Comparison of ENCODE assay signal across 9 mouse cellular contexts in genomic region chr4:49059021-49059401, GRCm38 (mm10). TPM values are rescaled to one million over a fixed set of nuclear protein-coding genes. Genes with fewer than 3 reads are reported as not detected.
DNase-seq lines count a peak whose midpoint lies in the region; ATAC-seq and TF ChIP-seq lines count a peak whose summit lies in the region.
"Had no signal": no experiment of that assay in that cellular context is flagged by ENCODE, and none has a peak within 500 bp of the region (broad histone marks: within the 10 kb centered on the region; RNA-seq: fewer than 3 reads in every experiment).

Plppr1 (plus strand) TSS chr4:49059273.

- peak within 1 kb of the TSS; percentile 69 for H3K9ac ChIP-seq in heart, embryonic 11.5 days (ENCODE audit: low read depth, low read length)
- H3K9ac ChIP-seq in liver, embryonic 14.5 days (replicated peaks), result no peak within 1 kb of the TSS

- WGBS in heart, embryonic 11.5 days (ENCODE audit: insufficient replicate concordance), result 0% methylated on average over 20 of the region's 21 CpGs
- 3% methylated on average over 19 of the region's 21 CpGs for WGBS in liver, embryonic 14.5 days (ENCODE audit: insufficient replicate concordance)

- peak within 1 kb of the TSS; percentile 69 for H3K4me3 ChIP-seq in heart, embryonic 11.5 days (ENCODE audit: low read depth, low read length)
- H3K4me3 ChIP-seq in liver, embryonic 14.5 days (ENCODE audit: insufficient read depth in 1 of 2, low read depth in 2 of 2, low read length in 2 of 2), result peak within 1 kb of the TSS; percentile 3 to 37

- no peak within 1 kb of the TSS; the same call in 1 of the 2 replicates for H3K27ac ChIP-seq in heart, embryonic 11.5 days (ENCODE audit: low read depth, low read length)
- H3K27ac ChIP-seq in liver, embryonic 14.5 days, result no peak within 1 kb of the TSS

- H3K27me3 ChIP-seq in heart, embryonic 11.5 days (ENCODE audit: control insufficient read depth, insufficient read depth, low read length), result peaks cover 11% of the 10 kb centered on the region
- H3K27me3 ChIP-seq in liver, embryonic 14.5 days (ENCODE audit: control insufficient read depth, insufficient read depth, low read length), result peaks cover 9% of the 10 kb centered on the region
- H3K27me3 ChIP-seq: CH12.LX had no signal

- ATAC-seq in heart, embryonic 11.5 days (replicated peaks; ENCODE audit: insufficient number of reproducible peaks, low FRiP score, low TSS enrichment), result peak; percentile 73; the same call in 1 of the 2 replicates
- no peak for ATAC-seq in liver, embryonic 14.5 days (ENCODE audit: insufficient read depth)

- no peak for TF ChIP-seq EP300 in liver, embryonic 14.5 days (IDR thresholded peaks at IDR 0.05; ENCODE audit: low read depth)

- no peaks in the 10 kb centered on the region for H3K36me3 ChIP-seq in heart, embryonic 11.5 days (ENCODE audit: control insufficient read depth, insufficient read depth, low read length)
- no peaks in the 10 kb centered on the region for H3K36me3 ChIP-seq in liver, embryonic 14.5 days (replicated peaks; ENCODE audit: control insufficient read depth, insufficient read depth, low read depth)

- H3K4me1 ChIP-seq in heart, embryonic 11.5 days (ENCODE audit: control insufficient read depth, insufficient read depth, low read length), result peaks cover 11% of the 10 kb centered on the region; the same call in 1 of the 2 replicates
- no peaks in the 10 kb centered on the region for H3K4me1 ChIP-seq in liver, embryonic 14.5 days (replicated peaks; ENCODE audit: control insufficient read depth in 2 of 2, insufficient read depth in 2 of 2, low read length in 1 of 2)

- no peak for DNase-seq in heart, adult 9 months (ENCODE audit: low spot score in 2 of 2)
- peak; percentile 59 for DNase-seq in cerebellum, adult 9-11 months
- DNase-seq in frontal cortex, postnatal 10 days (ENCODE audit: low spot score in 2 of 2), result peak; percentile 37 to 61
- peak; percentile 53 for DNase-seq in kidney, postnatal 14 days
- no peak for DNase-seq in liver, embryonic 14.5 days (ENCODE audit: low read depth in 3 of 3, low spot score in 3 of 3)
- peak; percentile 83 for DNase-seq in right cerebral cortex, postnatal 4 days
- no peak for DNase-seq in urinary bladder, adult 2 months (ENCODE audit: low spot score)

- H3K9me3 ChIP-seq in heart, embryonic 11.5 days (replicated peaks; ENCODE audit: control insufficient read depth, low read length), result no peaks in the 10 kb centered on the region
- no peaks in the 10 kb centered on the region for H3K9me3 ChIP-seq in liver, embryonic 14.5 days (ENCODE audit: control insufficient read depth, low read length)

- peak within 1 kb of the TSS; percentile 97 for H3K4me2 ChIP-seq in heart, embryonic 11.5 days
- H3K4me2 ChIP-seq in liver, embryonic 14.5 days (ENCODE audit: low read depth), result peak within 1 kb of the TSS; percentile 62

- TF ChIP-seq CTCF in liver, embryonic 14.5 days (IDR thresholded peaks at IDR 0.05; ENCODE audit: low read depth), result no peak

RNA-seq across cellular contexts. Expression of gene Plppr1, which starts in this region (rescaled TPM):
- 1.8 and 1.9 TPM in 2 replicates for polyA plus RNA-seq in heart, embryonic 11.5 days (2014; fragmentation: Nextera tagmentation; extraction: Ambion mirVana)
- polyA plus RNA-seq in liver, embryonic 14.5 days (2012; rRNA removed), result 0.08 and 0.11 TPM in 2 replicates
- 0.34 TPM in 2 replicates for polyA plus RNA-seq in liver, embryonic 14.5 days (2014; fragmentation: Nextera tagmentation; extraction: Ambion mirVana)
- not detected in 2 replicates for polyA plus RNA-seq in urinary bladder, adult 2 months (2012; rRNA removed)

Comparison
In these comparisons a context has a peak if more than half of its experiments do, and no peak if none do; other contexts are left out.
1. DNase-seq: peak in cerebellum, adult 9-11 months (single experiment), frontal cortex, postnatal 10 days (2 of 2), kidney, postnatal 14 days (single experiment) and right cerebral cortex, postnatal 4 days (single experiment); none in heart, adult 9 months (0 of 2), liver, embryonic 14.5 days (0 of 3) and urinary bladder, adult 2 months (single experiment).